Mouse (Mus musculus): ENCODE results near the gene Gnai2.

Gnai2 gene

DNA sequence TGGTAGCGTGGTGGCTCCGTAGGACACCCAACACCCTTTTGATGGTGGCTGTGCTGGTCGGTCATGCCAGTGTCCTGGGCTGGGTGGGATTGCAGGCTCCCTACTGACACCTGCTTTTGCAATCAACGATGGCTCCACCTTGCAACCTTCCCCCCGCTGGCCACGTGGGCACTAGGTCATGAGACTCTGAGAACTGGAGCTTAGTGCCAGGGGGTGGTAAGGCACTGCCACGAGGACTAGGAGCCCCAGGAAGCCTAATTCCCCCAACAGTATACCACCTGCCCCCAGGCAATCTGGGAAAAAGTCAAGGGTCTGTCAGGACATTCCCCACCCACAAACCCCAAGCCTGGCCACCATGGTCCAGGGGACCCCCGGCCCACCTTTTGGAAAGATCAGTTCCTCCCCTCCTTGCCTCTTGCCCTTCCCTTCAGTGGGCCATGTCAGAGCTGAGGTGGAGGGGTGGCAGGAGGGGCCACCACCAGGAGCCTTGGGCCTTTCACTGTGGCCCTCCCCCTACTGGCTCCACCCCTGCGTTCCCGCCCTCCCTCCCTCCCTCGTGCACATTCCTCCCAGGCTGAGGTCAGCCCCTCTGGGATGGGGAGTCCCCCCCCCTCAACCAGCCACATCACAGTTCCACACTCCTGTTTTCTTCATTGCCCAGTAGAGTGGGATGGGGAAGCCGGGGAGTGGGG is 26.3 kb downstream of the Gnai2 start, which contains the start of gene Sema3b:
Sema3b (minus strand) TSS at position 489 of the 692 bp plus-strand sequence.
- no peak for DNase-seq (ENCODE audit: low read depth)

DNA sequence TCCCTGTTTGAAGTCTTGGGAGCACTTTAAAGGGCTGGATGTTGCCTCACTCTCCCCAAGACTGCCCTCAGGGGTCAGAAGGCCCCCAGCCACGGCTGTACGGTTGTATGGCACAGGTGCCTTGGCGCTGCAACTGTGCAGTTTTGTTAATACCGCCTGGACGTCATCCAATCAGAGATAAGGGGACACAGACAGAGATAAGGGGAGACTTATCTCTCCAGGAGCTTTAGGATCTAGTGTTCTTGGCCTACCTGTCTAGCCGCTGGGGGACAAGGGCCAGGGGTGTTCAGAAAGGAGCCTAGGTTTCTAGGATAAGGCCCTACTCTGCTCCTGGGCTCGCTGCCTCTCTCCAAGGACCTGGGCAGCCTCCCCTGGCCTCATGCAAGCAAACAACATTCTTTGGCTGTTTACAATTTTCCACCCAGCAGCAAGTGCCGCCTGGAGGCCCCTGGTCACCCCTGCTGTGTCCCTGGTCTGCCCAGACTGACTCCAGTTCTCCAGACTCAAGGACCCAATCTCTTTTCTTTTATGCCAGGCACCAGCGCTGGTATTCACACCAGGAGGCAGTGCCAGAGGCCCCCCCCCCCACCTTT is 27.4 kb downstream of the Gnai2 start:
- DNase-seq (ENCODE audit: low read depth) = no peak

DNA sequence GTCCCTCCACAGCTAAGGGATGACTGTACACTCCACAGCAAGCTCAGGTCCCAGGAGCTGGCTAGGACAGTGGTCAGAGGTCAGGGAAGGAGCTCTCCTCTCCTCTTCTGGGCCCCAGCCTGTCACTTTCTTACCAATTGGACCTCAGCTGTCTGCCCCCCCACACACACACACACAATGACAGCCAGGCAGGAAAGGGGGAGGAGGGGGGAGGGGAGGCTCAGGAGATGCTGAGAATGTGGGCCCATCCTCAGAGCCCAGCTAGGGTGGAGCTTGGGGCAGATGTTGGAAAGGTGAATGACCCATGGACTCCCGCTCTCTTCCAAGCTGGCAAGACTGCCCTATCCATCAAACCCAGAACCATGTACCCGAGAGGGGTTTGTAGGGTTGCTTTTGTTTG is 28.1 kb downstream of the Gnai2 start:
- DNase-seq (ENCODE audit: low read depth) = no peak

DNA sequence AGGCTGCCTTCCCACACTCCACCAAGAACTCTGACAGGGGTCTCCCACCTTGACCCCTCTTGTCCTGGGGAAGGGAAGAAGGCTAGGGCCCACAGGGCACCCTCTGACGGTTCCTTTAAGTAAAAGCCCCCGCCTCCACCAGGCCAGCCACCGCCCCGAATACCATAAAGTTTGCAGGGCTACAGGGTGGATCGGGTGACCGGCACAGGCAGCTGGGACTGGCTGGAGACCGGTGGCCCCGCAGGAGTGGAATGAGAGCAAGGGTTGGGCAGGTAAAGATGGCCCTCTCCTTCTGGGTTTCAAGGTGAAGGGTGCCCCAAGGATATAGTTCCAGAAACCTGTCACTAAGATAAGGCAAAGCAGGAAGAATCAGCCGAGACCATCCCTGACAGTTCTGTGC is 28.6 kb downstream of the Gnai2 start:
- DNase-seq (ENCODE audit: low read depth) = no peak

DNA sequence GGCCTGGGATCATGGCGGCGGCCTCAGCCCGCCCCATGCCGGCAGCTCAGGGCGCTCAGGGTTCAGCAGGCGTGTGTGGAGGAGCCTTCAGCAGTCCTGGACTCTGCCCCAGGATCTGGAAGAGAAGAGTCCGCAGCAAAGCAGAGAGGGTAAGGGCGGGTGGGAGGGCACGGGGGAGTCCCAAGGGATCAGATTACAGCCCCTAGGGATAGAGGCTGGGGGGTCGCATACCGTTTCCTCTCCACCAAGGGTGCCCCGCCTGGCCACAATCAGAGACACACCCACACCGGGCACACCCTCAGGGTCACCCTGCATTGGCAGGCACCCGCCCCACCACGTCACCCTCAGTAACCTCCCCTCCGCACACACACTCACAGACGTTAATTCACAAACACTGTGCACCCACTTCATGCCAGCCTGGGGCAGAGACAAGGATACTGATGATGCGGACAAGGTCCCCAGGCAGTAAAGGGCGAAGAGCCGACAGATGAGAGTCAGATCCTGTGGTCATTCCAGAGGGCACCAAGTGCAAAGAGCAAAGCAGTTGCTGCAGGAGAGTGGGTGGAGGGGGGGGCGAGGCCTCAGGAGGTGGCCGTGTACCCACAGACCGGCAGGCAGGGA is 30.0 kb downstream of the Gnai2 start:
- DNase-seq (ENCODE audit: low read depth) = no peak

DNA sequence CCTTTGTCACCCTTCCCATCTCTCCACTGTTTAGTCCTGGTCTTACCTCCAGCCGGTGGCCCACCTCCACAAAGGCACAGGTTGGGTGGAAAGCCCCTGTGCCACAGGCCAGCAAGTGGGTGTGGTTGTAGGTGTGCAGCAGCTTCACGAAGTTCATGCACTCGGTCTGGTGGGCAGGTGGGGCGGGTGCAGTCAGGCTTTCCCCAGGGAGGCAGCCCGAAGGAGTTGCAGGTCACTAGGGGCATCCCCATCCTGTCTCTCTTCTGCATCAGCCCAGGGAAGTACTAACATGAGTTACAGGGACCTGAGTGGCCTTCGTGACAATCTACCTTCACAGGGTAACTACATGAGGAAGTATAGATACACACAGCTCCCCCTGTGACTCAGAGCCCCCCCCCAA is 31.9 kb downstream of the Gnai2 start:
- DNase-seq (ENCODE audit: low read depth) = no peak

DNA sequence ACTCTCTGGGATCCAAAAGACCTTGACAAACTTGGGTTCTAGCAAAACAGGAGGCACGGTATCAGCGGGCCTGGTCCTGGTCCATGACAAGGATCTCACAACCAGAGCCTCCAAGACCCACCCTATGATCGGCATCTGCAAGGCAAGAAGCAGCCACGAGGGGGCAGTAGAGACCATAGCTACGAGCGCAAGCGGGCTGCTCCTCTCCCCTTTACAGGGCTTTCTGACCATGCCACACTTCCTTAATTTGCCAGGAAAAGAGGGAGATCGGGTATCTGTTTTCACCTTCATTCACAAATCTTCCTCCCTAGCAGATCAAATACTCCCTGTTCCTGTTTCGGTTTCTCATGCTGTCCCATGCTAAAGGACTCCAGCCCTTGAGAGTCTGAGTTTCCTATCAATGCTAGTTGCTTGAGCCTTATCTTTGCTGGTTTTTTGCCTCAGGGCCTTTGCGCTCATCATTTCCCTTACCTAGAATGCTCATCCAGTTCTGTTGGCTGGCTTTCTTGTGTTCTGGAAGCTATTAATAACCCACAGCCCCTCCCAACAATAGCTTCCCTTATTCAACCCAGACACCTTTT is 33.0 kb downstream of the Gnai2 start:
- DNase-seq (ENCODE audit: low read depth) = peak; percentile 94

DNA sequence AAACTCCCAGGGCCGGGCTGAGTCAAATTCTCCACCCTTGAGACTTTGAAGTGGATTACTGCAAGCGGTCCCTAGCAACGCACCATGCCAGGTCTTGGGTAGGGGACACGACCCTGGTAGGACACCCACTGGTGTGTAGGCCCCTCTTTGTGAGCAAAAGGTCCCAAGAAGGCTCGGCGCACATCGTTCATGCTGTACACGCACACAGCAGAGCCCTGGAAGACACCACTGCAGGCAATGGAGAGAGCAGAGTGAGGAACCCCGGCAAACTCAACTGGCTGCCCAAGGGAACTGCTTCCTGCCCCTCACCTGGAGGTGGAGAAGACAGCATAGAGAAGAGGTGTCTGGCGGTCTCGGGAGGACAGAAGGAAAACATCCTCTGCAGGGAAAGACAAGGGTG is 33.9 kb downstream of the Gnai2 start:
- DNase-seq (ENCODE audit: low read depth) = no peak

DNA sequence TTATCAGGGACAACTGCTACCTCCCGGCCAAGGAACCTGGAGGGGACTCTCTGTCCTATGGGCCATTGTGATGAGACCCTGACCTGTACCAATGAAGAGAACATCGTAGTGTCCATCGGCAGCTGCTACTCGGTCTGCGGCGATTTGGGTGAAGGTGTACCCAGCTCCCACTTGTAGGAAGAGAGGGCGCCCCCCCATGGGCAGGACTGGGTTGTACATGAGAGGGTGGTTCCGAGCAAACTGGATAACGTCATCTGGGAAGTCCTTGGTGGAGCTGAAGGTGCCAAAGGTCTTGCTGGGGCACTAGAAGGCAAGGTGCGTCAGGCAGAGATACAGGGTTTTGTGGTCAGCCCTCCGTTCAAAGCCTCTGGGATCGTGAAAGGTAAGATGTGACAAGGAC is 34.4 kb downstream of the Gnai2 start:
- DNase-seq (ENCODE audit: low read depth) = peak; percentile 45

DNA sequence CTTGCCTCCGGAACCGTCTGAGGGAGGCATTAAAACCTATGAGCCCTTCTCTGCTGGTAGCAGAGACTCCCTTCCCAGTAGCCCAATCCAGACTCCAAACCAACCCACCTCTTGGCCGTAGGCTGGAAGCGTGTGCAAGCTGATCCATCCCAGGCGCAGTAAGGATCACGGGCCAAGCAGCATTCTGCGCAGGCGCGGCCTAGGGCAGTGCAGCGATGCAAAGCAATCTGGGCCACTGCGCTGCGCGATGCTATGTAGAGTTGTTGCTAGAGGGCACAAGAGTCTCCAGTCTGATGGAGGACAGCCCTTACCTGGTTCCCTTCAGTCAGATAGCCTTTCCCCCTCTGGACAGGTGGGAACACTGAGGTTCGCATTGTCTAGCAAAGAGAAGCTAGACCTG is 35.3 kb downstream of the Gnai2 start:
- no peak for DNase-seq (ENCODE audit: low read depth)

DNA sequence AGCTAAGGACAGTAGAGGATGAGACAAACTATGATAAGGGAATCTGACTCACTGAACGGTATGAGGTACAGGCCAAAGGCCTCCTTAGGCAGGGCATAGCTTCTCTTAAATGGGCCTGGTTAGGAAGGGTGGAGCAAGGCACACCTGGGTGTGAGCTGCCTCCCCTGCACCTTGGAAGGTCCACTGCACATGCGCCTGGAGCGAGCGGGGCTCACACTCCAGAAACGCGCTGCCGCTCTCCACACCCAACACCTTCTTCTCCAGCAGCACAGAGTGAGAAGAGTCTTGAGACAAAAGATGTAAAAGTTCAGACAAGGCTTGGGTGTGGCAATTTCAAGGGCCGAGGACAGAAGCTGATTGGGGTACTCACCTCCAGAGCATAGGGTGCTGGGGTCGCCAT is 35.7 kb downstream of the Gnai2 start:
- no peak for DNase-seq (ENCODE audit: low read depth)

DNA sequence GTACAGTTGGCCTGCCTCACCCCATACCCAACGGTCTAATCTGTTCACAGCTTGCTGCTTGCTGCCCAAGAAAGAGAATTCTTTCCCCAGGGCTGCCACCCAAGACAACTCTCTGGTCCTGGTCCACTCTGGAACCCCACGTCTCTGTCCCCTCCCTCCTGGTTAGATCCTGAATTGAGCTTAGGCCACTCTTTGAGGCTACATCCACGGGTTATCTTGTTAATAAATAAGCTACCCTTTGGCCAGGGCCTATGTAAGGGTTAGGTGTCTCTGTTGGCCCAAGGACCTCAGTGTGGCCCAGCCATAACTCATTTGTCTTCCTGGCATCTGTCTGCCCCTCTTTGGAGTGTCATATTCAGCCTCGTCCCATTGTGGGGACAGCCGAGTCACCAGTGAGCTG is 36.8 kb downstream of the Gnai2 start:
- no peak for DNase-seq (ENCODE audit: low read depth)

DNA sequence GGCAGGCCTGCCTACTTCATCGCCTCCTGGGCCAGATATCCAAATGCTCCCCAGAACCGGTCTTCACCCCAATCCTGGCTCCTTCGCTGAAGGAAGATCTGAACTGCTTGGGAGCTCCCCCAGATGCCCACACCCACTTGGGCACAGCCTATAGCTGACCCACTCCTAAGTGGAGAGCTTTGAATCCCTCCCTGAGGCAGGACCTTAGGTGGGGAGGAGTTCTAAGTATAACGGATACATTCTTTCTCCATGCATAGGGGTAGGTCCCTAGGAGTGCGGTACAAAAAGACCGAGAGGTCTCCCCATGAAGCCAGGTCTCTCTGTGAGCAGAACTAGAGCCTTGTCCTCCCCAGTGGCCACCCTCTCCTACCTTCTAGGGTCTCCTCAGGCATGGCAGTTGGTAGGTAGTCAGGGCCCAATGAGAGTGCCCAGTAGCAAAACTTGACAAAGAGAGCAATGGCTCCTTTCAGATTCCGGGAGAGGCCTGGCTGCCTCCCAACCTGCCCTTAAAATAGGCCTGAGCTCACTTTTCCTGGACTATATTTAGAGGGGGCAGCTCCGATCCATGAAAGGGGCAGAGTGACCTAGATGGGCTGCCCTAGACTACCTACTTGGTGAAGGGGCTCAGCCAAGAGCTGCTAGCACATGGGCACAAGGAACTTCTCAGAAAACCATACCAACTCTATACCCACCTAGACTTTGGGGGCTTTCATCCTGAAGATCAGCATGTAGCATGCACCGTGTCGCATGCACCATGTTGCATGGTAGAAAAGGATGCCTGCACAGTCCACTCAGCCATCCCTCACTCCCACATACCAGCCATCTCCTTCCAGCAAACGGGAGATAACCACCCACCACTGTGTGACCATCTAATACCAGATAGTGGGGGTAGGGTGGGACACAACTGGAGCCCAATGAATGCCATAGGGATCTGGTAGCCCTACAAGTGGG is 38.3 kb downstream of the Gnai2 start:
- no peak for DNase-seq (ENCODE audit: low read depth)

DNA sequence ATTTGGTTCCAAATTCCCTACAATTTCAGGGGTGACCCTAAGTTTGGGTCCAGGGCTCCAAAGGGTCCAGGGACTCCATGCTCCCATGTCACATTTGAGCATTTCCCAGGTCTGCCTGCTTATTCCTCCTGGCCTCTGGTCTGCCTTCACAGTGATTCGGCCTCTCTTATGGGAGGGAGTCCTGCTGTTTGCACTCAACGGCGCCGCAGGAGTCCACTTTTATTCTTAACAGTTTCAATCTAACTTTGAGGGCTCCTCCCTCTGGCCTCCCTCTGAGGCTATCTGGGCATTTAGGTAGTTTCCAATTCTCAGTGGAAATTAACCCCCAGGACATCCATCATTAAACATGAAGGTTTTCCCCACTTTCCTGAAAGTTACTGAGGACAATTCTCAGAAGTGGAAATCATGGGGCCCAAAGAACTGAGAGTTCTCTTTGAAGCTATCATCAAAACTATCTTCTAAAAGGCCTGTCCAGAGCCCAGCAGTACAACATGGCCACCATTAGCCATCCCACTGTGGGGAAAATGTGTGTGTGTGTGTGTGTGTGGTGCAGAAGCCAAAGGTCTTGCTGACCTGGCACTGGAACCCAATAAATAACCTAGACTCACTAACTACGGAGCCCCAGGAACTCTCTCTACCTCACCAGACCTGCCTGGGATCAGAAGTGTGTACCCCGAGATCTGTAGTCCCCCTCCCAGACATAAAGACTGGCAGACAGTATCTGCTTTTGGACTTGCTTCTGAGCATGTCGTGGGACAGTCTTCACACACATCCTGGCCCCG is 40.7 kb downstream of the Gnai2 start:
- DNase-seq (ENCODE audit: low read depth) = no peak

DNA sequence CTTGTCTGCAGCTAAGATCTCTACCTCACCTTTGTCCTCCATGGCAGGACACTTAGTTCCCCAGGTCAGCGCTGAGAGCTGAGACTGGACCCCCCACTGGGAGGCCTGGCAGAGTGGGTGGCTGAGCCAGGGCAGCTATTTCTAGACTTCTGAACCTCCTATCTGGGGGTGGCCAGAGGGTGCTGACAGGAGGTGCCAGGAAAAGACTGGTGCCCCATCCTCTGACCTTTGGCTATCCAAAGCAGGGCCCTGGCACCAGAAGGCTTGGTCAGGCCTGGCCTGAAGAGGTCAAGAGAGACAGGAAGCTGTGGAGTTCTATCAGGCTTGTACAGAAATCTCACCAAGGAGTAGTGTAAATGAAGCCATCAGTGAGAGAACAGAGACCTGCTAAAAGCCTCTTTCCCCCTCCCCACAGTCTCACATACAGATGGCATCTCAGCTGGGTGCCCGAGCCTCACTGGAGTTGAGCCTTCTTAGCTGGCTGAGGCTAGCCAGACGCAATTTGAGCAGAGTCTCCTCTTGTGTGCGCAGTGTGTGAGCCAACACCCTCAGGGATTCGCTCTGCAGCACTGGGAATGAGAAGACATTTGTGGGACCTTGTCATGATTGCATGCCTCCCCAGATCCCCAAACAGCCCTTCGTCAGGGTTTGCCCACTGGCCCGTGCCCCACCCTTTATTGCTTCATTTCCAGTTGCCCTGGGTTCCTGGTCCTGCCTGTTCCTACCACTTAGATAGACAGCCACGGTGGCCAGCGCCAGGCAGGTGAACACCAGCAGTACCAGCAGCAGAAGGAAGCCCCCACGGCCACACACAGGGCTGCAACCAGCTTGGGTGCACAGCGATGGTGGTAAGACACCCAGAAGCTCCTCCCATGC is 41.8 kb downstream of the Gnai2 start:
- DNase-seq (ENCODE audit: low read depth) = no peak

DNA sequence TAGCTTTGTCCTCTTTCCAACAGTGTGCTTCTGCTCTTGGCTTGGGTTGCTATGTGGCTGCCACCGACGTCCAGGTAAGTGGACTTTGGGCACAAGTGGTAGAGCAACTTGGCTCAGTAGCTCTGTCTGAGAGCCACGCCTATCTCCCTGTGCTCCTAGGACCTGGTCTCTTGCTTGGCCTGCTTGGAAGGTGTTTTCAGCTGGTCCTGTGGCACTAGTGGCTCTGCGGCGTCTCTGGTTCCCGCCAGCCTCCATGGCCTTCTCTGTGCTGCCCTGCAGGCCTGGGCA is 44.5 kb downstream of the Gnai2 start:
- DNase-seq (ENCODE audit: low read depth) = no peak

DNA sequence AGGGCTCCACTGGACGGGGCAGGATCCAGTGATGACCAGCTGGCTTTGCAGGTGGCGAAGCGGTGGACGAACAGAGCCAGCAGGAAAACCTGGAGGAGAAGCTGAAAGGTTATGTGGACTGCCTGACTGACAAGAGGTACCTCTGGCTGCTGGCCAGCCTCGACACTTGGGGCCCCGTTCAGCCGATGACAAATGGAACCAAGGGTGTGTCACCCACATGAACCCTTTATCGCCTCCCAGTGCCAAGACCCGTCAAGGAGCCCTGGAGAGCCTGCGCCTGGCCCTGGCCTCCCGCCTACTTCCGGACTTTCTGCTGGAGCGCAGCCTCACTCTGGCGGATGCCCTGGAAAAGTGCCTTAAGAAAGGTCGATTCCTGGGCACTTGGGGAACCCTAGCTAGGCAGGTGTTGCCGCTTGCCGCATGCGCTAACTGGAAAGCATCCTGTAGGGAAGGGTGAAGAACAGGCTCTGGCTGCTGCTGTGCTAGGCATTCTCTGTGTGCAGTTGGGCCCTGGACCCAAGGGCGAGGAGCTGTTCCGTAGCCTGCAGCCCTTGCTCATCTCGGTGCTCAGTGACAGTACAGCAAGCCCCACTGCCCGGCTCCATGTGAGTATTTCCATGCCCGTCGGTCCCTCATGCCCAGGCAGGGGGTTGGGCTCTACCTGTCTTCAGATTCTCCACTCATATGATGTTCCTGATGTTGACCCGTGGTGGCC is 45.0 kb downstream of the Gnai2 start:
- DNase-seq (ENCODE audit: low read depth) = no peak

DNA sequence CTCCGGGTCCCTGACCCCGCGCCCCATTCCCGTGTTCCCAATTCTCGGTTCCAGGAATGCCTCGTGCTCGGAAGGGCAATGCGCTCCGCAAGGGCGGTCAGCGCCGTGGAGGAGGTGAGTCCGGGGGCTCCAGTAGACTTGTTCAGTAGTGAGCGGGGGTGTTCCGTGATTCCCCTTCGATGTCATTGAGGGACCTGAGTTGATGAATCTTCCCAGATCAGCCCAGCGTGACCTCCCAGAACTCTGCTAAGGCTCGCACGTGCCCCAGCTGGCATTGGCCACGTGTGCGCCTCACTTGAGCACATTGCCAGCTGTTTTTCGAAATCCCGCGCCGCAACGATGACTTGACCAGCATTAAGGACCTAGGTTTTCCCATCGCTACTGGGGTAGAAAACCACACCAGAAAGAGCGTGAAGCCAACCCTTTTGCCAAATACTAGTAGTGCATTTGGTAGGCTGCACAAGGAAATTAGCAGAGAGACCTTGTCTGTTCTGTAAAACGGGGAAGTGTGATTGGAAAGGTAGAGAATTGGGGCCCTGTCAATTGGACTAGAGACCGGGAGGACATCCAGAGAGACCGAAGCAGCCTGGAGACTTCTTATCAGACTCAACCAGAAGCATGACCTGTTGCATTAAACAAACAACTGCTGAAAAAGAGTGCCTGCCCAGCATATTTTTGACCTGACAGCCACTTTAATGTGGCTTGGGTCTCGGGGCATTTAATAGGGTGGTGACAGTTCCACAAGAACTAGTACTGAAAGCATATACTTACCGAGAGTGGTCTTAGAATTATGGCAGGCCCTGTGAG is 47.1 kb downstream of the Gnai2 start:
- DNase-seq (ENCODE audit: low read depth) = no peak

Measured in naive thymus-derived CD4-positive, alpha-beta T cell, adult 2 months (primary cell).